Mouse (Mus musculus) c-Kit-positive CD71-positive TER-119-negative erythroid progenitor cells, embryonic 14.5 days (primary cell): Measurements from ENCODE around the gene Fntb.

Source experiments
- DNase-seq: peaks from one replicate; pipeline ENCODE4 v3.0.0-alpha.2; 2013; ENCODE audit warnings: low read depth

Gene Fntb

GRCm38 (mm10) chr12:76961052-76961931 lies 195.9 kb downstream of the Fntb start:
- no peak for DNase-seq

- DNase-seq = peak; percentile 97
Measured at GRCm38 (mm10) chr12:76961932-76962891, 196.8 kb downstream of the Fntb start, which contains the start of gene Max. TSS of gene Max (minus strand) at chr12:76962201.

DNA sequence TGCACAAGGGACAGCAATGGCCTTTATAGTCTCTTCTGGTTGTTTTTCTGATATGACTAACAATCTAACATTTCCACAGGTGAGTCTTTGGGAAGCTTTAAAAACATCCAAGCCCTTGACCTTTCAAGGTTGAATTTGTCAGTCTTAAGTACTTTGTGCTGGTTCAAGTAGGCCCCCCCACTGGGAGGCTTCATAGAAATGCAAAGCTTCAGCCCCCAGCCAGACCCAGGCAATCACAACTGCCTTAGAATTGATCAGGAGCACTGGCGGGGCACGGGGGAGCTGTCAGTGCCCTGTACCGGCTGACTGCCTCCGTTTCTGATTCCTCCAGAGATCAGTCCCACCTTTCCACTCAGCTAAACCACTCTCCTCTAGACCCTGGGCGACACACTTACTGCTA lies 199.7 kb downstream of the Fntb start:
- no peak for DNase-seq

DNA sequence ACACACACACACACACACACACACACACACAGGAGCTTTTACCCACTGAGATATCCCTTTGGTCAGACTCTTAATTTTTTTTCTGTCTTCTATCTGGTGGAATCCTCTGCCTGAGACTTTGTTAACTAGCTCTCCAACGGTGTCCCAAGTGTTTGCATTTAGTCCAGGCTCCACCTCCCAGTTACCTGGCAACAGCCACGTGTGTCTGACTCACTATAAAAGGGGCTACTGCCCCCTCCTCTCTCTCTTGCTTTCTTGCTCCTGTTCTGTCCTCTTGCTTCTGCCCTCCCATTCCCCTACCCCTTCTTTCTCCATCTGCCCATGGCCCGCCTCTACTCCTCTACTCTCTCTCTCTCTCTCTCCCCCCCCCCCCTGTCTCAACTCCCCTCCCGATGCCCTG lies 200.5 kb downstream of the Fntb start:
- DNase-seq = no peak
